ENCODE assay signal across 29 mouse cellular contexts in genomic region chr12:112317191-112317590, GRCm38 (mm10).
DNase-seq lines count a peak whose midpoint lies in the region; ATAC-seq and TF ChIP-seq lines count a peak whose summit lies in the region.
"Had no signal": no experiment of that assay in that cellular context is flagged by ENCODE, and none has a peak within 500 bp of the region (broad histone marks: within the 10 kb centered on the region; RNA-seq: fewer than 3 reads in every experiment).

No protein-coding gene starts in this region.

- peak; percentile 98 for DNase-seq in liver, adult 2 months (ENCODE audit: extremely low read depth, low read depth, low spot score)
- no peak for DNase-seq in liver
- peak; percentile 61 for DNase-seq in kidney, postnatal 10 days
- DNase-seq in heart, postnatal 25 days (ENCODE audit: low spot score): no peak
- no peak for DNase-seq in adrenal gland, postnatal 10 days
- DNase-seq: adrenal gland, postnatal 36 days; B cell, adult 2 months; cerebellum, adult 18-20 months; cerebellum, postnatal 10 days; gastrocnemius, adult 2 months; gastrocnemius, postnatal 36 days; heart, adult 18-20 months; lung, adult 18-20 months; lung, postnatal 4 days; thymus, postnatal 14 days had no signal

- no peaks in the 10 kb centered on the region for H3K36me3 ChIP-seq in liver, adult 2 months (ENCODE audit: control insufficient read depth, insufficient read depth, low read length)
- H3K36me3 ChIP-seq in intestine, postnatal 0 days (ENCODE audit: control insufficient read depth, insufficient read depth): no peaks in the 10 kb centered on the region
- no peaks in the 10 kb centered on the region for H3K36me3 ChIP-seq in small intestine, adult 2 months (ENCODE audit: control insufficient read depth, insufficient read depth, low read length)
- H3K36me3 ChIP-seq: embryonic facial prominence, embryonic 13.5 days; forebrain, embryonic 10.5 days; midbrain, embryonic 12.5 days; neural tube, embryonic 12.5 days had no signal

- no peak overlapping the region for H3K9ac ChIP-seq in liver, adult 2 months (ENCODE audit: low read depth, low read length)
- no peak overlapping the region for H3K9ac ChIP-seq in intestine, postnatal 0 days (ENCODE audit: low read depth, low read length)
- H3K9ac ChIP-seq: embryonic facial prominence, embryonic 13.5 days; hindbrain, embryonic 14.5 days; midbrain, embryonic 12.5 days; neural tube, embryonic 12.5 days had no signal

- TF ChIP-seq POLR2A in liver, adult 2 months (IDR thresholded peaks at IDR 0.05; ENCODE audit: extremely low read depth, insufficient read depth, low read length): no peak
- no peak for TF ChIP-seq POLR2A in small intestine, adult 2 months (IDR thresholded peaks at IDR 0.05; ENCODE audit: low read depth, low read length)

- 23% methylated on average over 9 of the region's 9 CpGs for WGBS in liver, adult 2 months
- 73% methylated on average over 9 of the region's 9 CpGs for WGBS in intestine, postnatal 0 days
- 34% methylated on average over 9 of the region's 9 CpGs for WGBS in small intestine, adult 2 months

- H3K27me3 ChIP-seq in liver, adult 2 months (ENCODE audit: control insufficient read depth, insufficient read depth, low read length): no peaks in the 10 kb centered on the region
- H3K27me3 ChIP-seq in intestine, postnatal 0 days (replicated peaks; ENCODE audit: control insufficient read depth, insufficient read depth, low read length): no peaks in the 10 kb centered on the region
- no peaks in the 10 kb centered on the region for H3K27me3 ChIP-seq in small intestine, adult 2 months (ENCODE audit: control insufficient read depth, insufficient read depth, low read length)
- H3K27me3 ChIP-seq: embryonic facial prominence, embryonic 13.5 days; neural tube, embryonic 12.5 days had no signal

- peak overlapping the region; percentile 44 for H3K27ac ChIP-seq in liver, adult 2 months (replicated peaks; ENCODE audit: insufficient read depth, low read depth, low read length)
- no peak overlapping the region for H3K27ac ChIP-seq in intestine, postnatal 0 days (ENCODE audit: low read depth, low read length)
- H3K27ac ChIP-seq in small intestine, adult 2 months (ENCODE audit: insufficient read depth, low read depth, low read length): peak overlapping the region; percentile 66
- H3K27ac ChIP-seq: embryonic facial prominence, embryonic 13.5 days; gastrocnemius, adult 2 months; hindbrain, embryonic 14.5 days; layer of hippocampus, adult 2 months; left cerebral cortex, adult 2 months; midbrain, embryonic 12.5 days; neural tube, embryonic 12.5 days had no signal

- H3K4me3 ChIP-seq in liver, adult 2 months (ENCODE audit: insufficient read depth, low read depth, low read length): no peak overlapping the region
- H3K4me3 ChIP-seq in intestine, postnatal 0 days (ENCODE audit: low read depth, low read length): no peak overlapping the region
- H3K4me3 ChIP-seq in small intestine, adult 2 months (ENCODE audit: low read depth, low read length): no peak overlapping the region
- H3K4me3 ChIP-seq: embryonic facial prominence, embryonic 13.5 days; forebrain, embryonic 10.5 days; gastrocnemius, adult 2 months; layer of hippocampus, adult 2 months; left cerebral cortex, adult 2 months; megakaryocyte, embryonic 14.5 days; midbrain, embryonic 12.5 days; myocyte; neural tube, embryonic 12.5 days had no signal

- no peak for TF ChIP-seq CTCF in liver, adult 2 months (IDR thresholded peaks at IDR 0.05; ENCODE audit: low read depth, low read length)
- no peak for TF ChIP-seq CTCF in intestine, postnatal 0 days (IDR thresholded peaks at IDR 0.05; ENCODE audit: low read depth)
- TF ChIP-seq CTCF in small intestine, adult 2 months (IDR thresholded peaks at IDR 0.05; ENCODE audit: extremely low read depth, insufficient read length, insufficient replicate concordance, low read depth, low read length): no peak

- peak; percentile 80 for ATAC-seq in intestine, postnatal 0 days
- ATAC-seq: forebrain, embryonic 16.5 days; lung, postnatal 0 days had no signal

- peaks cover 7% of the 10 kb centered on the region for H3K4me1 ChIP-seq in liver, adult 2 months (ENCODE audit: control insufficient read depth, insufficient read depth, low read length)
- H3K4me1 ChIP-seq in intestine, postnatal 0 days (replicated peaks; ENCODE audit: control insufficient read depth, insufficient read depth, low read length): no peaks in the 10 kb centered on the region
- peaks cover 20% of the 10 kb centered on the region for H3K4me1 ChIP-seq in small intestine, adult 2 months (ENCODE audit: control insufficient read depth, insufficient read depth, insufficient read length, low read length)
- H3K4me1 ChIP-seq: megakaryocyte, embryonic 14.5 days; neural tube, embryonic 12.5 days had no signal

- H3K79me2 ChIP-seq in liver, adult 2 months (ENCODE audit: control insufficient read depth, insufficient read depth, low read length): no peaks in the 10 kb centered on the region

- intact Hi-C loops in heart, postnatal 25 days (cut with DNase I): no loop called here

- no peak overlapping the region for H3K4me2 ChIP-seq in intestine, postnatal 0 days (replicated peaks; ENCODE audit: low read depth)
- H3K4me2 ChIP-seq: embryonic facial prominence, embryonic 13.5 days; heart, embryonic 11.5 days; hindbrain, embryonic 14.5 days; midbrain, embryonic 12.5 days; neural tube, embryonic 12.5 days had no signal

- no peaks in the 10 kb centered on the region for H3K9me3 ChIP-seq in intestine, postnatal 0 days (ENCODE audit: control insufficient read depth)
- H3K9me3 ChIP-seq: embryonic facial prominence, embryonic 13.5 days; megakaryocyte, embryonic 14.5 days; neural tube, embryonic 12.5 days had no signal

Comparison
In these comparisons a context has a peak if more than half of its experiments do, and no peak if none do; other contexts are left out.
1. DNase-seq: peak in liver, adult 2 months (single experiment) and kidney, postnatal 10 days (single experiment); none in liver (single experiment), heart, postnatal 25 days (single experiment) and adrenal gland, postnatal 10 days (single experiment).